Mouse (Mus musculus) liver, embryonic 16.5 days (tissue): ENCODE measurements around the gene Abtb2. TPM values are rescaled to one million over a fixed set of nuclear protein-coding genes. Genes with fewer than 3 reads are reported as not detected.

Experiments
- ATAC-seq: fragments of 200-750 bp; cut with Nextera tagmentation; 2 replicates; pipeline ENCODE4 v1.8.0; 2017; ENCODE audit warnings: low read depth, mild to moderate bottlenecking, moderate number of reproducible peaks, moderate library complexity
- H3K27ac ChIP-seq: fragments of 300-500 bp; sonication (generic); 2 replicates; pipeline ENCODE4 v1.5.1; 2014; ENCODE audit warnings: mild to moderate bottlenecking, low read length
- H3K27me3 ChIP-seq: fragments of 300-500 bp; sonication (generic); 2 replicates; pipeline ENCODE4 v1.6.1; 2014; ENCODE audit warnings: low read depth, low read length, mixed read lengths; ENCODE audit not compliant: control insufficient read depth, insufficient read depth
- H3K36me3 ChIP-seq: fragments of 300-500 bp; sonication (generic); 2 replicates; pipeline ENCODE4 v1.6.1; 2014; ENCODE audit warnings: mild to moderate bottlenecking; ENCODE audit not compliant: control insufficient read depth, insufficient read depth
- H3K4me1 ChIP-seq: fragments of 300-500 bp; sonication (generic); 2 replicates; pipeline ENCODE4 v1.6.1; 2014; ENCODE audit warnings: low read depth, low read length, mixed read lengths; ENCODE audit not compliant: control insufficient read depth
- H3K4me2 ChIP-seq: fragments of 300-500 bp; sonication (generic); 2 replicates; pipeline ENCODE4 v1.6.1; 2014; ENCODE audit warnings: low read depth, low read length, mixed read lengths
- H3K4me3 ChIP-seq: fragments of 300-500 bp; sonication (generic); 2 replicates; pipeline ENCODE4 v1.5.1; 2014; ENCODE audit warnings: low read depth, mild to moderate bottlenecking, low read length
- H3K9ac ChIP-seq: fragments of 300-500 bp; sonication (generic); 2 replicates; pipeline ENCODE4 v1.6.1; 2014; ENCODE audit warnings: low read depth, low read length
- H3K9me3 ChIP-seq: fragments of 300-500 bp; sonication (generic); replicated peaks from 2 replicates; pipeline ENCODE4 v1.6.1; 2016; ENCODE audit warnings: low read length; ENCODE audit not compliant: control insufficient read depth
- WGBS: fragments of 180-500 bp; shearing (Covaris S2); extraction: QIAGEN DNeasy Blood & Tissue Kit; methylation state at CpG from one replicate; pipeline ENCODE4 v1.1.7; 2014; ENCODE audit not compliant: insufficient replicate concordance; 5-methylcytosine and 5-hydroxymethylcytosine counted together
- polyA plus RNA-seq: library from polyadenylated mRNA; unstranded; fragments of >200 nt; fragmentation: Nextera tagmentation; extraction: Ambion mirVana; gene quantifications from 2 replicates; pipeline ENCODE4 v1.2.1, GENCODE M21; 2015

Abtb2 gene
- polyA plus RNA-seq, 1 experiment from 2014 or later = 3.3 TPM

GRCm38 (mm10) chr2:103692810-103693209 lies 126.7 kb downstream of the Abtb2 start:
- 55% methylated on average over 1 of the region's 1 CpGs for WGBS

GRCm38 (mm10) chr2:103694777-103695563 lies 128.9 kb downstream of the Abtb2 start:
- no peak overlapping the region for H3K27ac ChIP-seq
- ATAC-seq = no peak
- no peak overlapping the region for H3K4me3 ChIP-seq
- H3K27me3 ChIP-seq = no peaks in the 10 kb centered on the region
- no peaks in the 10 kb centered on the region for H3K36me3 ChIP-seq
- H3K9me3 ChIP-seq = no peaks in the 10 kb centered on the region
- no peaks in the 10 kb centered on the region for H3K4me1 ChIP-seq
- no peak overlapping the region for H3K4me2 ChIP-seq
- H3K9ac ChIP-seq = no peak overlapping the region
- 48% methylated on average over 4 of the region's 4 CpGs for WGBS

More at GRCm38 (mm10) chr2:103692810-103693209, 126.7 kb downstream of the Abtb2 start:
- no peaks in the 10 kb centered on the region for H3K9me3 ChIP-seq
- H3K4me1 ChIP-seq = no peaks in the 10 kb centered on the region
- ATAC-seq = no peak
- no peaks in the 10 kb centered on the region for H3K36me3 ChIP-seq
- no peak overlapping the region for H3K4me2 ChIP-seq
- no peak overlapping the region for H3K9ac ChIP-seq
- H3K27me3 ChIP-seq = no peaks in the 10 kb centered on the region
- H3K27ac ChIP-seq = no peak overlapping the region
- no peak overlapping the region for H3K4me3 ChIP-seq

GRCm38 (mm10) chr2:103696177-103696576 lies 130.1 kb downstream of the Abtb2 start:
- Histone ChIP-seq H3K27me3 (no peaks in the 10 kb centered on the region), H3K4me2 (no peak overlapping the region), H3K9me3 (no peaks in the 10 kb centered on the region), H3K4me3 (no peak overlapping the region), H3K36me3 (no peaks in the 10 kb centered on the region), H3K27ac (no peak overlapping the region), H3K4me1 (no peaks in the 10 kb centered on the region), H3K9ac (no peak overlapping the region)
- WGBS = 54% methylated on average over 3 of the region's 3 CpGs
- ATAC-seq = no peak

- Histone ChIP-seq H3K36me3 (no peaks in the 10 kb centered on the region), H3K9ac (no peak overlapping the region), H3K27ac (no peak overlapping the region), H3K9me3 (no peaks in the 10 kb centered on the region), H3K4me3 (no peak overlapping the region), H3K4me2 (no peak overlapping the region), H3K4me1 (no peaks in the 10 kb centered on the region), H3K27me3 (no peaks in the 10 kb centered on the region)
- ATAC-seq = no peak
- WGBS = 69% methylated on average over 12 of the region's 12 CpGs
These were observed 134.4 kb downstream of the Abtb2 start for GRCm38 (mm10) chr2:103700514-103700913.

GRCm38 (mm10) chr2:103703336-103703735 lies 137.2 kb downstream of the Abtb2 start:
- peaks cover 16% of the 10 kb centered on the region for H3K4me1 ChIP-seq
- no peak overlapping the region for H3K9ac ChIP-seq
- H3K27me3 ChIP-seq = no peaks in the 10 kb centered on the region
- no peaks in the 10 kb centered on the region for H3K9me3 ChIP-seq
- H3K27ac ChIP-seq = no peak overlapping the region
- no peak overlapping the region for H3K4me2 ChIP-seq
- no peak overlapping the region for H3K4me3 ChIP-seq
- H3K36me3 ChIP-seq = no peaks in the 10 kb centered on the region
- no peak for ATAC-seq
- 62% methylated on average over 10 of the region's 10 CpGs for WGBS

- ATAC-seq = no peak
- no peaks in the 10 kb centered on the region for H3K27me3 ChIP-seq
- no peaks in the 10 kb centered on the region for H3K9me3 ChIP-seq
- H3K27ac ChIP-seq = no peak overlapping the region
- H3K4me3 ChIP-seq = no peak overlapping the region
- H3K36me3 ChIP-seq = no peaks in the 10 kb centered on the region
- no peak overlapping the region for H3K9ac ChIP-seq
- WGBS = 35% methylated on average over 4 of the region's 4 CpGs
- no peak overlapping the region for H3K4me2 ChIP-seq
- H3K4me1 ChIP-seq = peaks cover 16% of the 10 kb centered on the region
These were observed 137.8 kb downstream of the Abtb2 start for GRCm38 (mm10) chr2:103703865-103704264.

GRCm38 (mm10) chr2:103705826-103706225 lies 139.7 kb downstream of the Abtb2 start:
- Histone ChIP-seq H3K4me2 (no peak overlapping the region), H3K4me3 (no peak overlapping the region), H3K27me3 (no peaks in the 10 kb centered on the region), H3K36me3 (no peaks in the 10 kb centered on the region), H3K9me3 (no peaks in the 10 kb centered on the region), H3K4me1 (peaks cover 16% of the 10 kb centered on the region), H3K27ac (no peak overlapping the region), H3K9ac (no peak overlapping the region)
- ATAC-seq = no peak
- WGBS = 69% methylated on average over 4 of the region's 4 CpGs

- ATAC-seq = peak; percentile 78
- Histone ChIP-seq H3K27me3 (no peaks in the 10 kb centered on the region), H3K4me3 (no peak overlapping the region), H3K9me3 (no peaks in the 10 kb centered on the region), H3K36me3 (no peaks in the 10 kb centered on the region), H3K27ac (no peak overlapping the region), H3K4me2 (no peak overlapping the region), H3K4me1 (peaks cover 16% of the 10 kb centered on the region), H3K9ac (no peak overlapping the region)
- 41% methylated on average over 11 of the region's 11 CpGs for WGBS
These were observed 140.1 kb downstream of the Abtb2 start for GRCm38 (mm10) chr2:103706226-103706625.

- 45% methylated on average over 6 of the region's 6 CpGs for WGBS
- Histone ChIP-seq H3K27ac (no peak overlapping the region), H3K4me3 (no peak overlapping the region), H3K4me2 (no peak overlapping the region), H3K9ac (no peak overlapping the region), H3K36me3 (no peaks in the 10 kb centered on the region), H3K27me3 (no peaks in the 10 kb centered on the region), H3K9me3 (no peaks in the 10 kb centered on the region), H3K4me1 (peaks cover 16% of the 10 kb centered on the region)
- 0 out of 2 replicates have a peak, but pooled peaks have one; percentile 47 for ATAC-seq
These were observed 141.1 kb downstream of the Abtb2 start for GRCm38 (mm10) chr2:103707056-103707776.
